Mouse (Mus musculus) limb, embryonic 11.5 days (tissue): Measurements from ENCODE around the gene Ppp2r5b. TPM values are rescaled to one million over a fixed set of nuclear protein-coding genes. Genes with fewer than 3 reads are reported as not detected.

Source experiments
- ATAC-seq: fragments of 200-750 bp; cut with Nextera tagmentation; 2 replicates; pipeline ENCODE4 v1.8.0; 2017; ENCODE audit warnings: low read depth; ENCODE audit not compliant: insufficient number of reproducible peaks, low FRiP score, low TSS enrichment
- DNase-seq: peaks from one replicate; pipeline ENCODE4 v3.0.0-alpha.2; 2015; ENCODE audit warnings: low spot score
- H3K27ac ChIP-seq: fragments of 300-500 bp; sonication (generic); replicated peaks from 2 replicates; pipeline ENCODE4 v1.5.1; 2014; ENCODE audit warnings: low read depth, mild to moderate bottlenecking, low read length
- H3K27me3 ChIP-seq: fragments of 300-500 bp; sonication (generic); 2 replicates; pipeline ENCODE4 v1.6.1; 2014; ENCODE audit warnings: mild to moderate bottlenecking, low read length, mixed read lengths; ENCODE audit not compliant: control insufficient read depth, insufficient read depth
- H3K36me3 ChIP-seq: fragments of 300-500 bp; sonication (generic); 2 replicates; pipeline ENCODE4 v1.6.1; 2014; ENCODE audit warnings: mild to moderate bottlenecking, low read length, moderate library complexity, mixed read lengths; ENCODE audit not compliant: control insufficient read depth, insufficient read depth
- H3K4me1 ChIP-seq: fragments of 300-500 bp; sonication (generic); 2 replicates; pipeline ENCODE4 v1.6.1; 2014; ENCODE audit warnings: low read length, mixed read lengths; ENCODE audit not compliant: control insufficient read depth, insufficient read depth
- H3K4me2 ChIP-seq: fragments of 300-500 bp; sonication (generic); 2 replicates; pipeline ENCODE4 v1.6.1; 2014; ENCODE audit warnings: low read depth, mild to moderate bottlenecking, moderate library complexity; ENCODE audit not compliant: severe bottlenecking
- H3K4me3 ChIP-seq: fragments of 300-500 bp; sonication (generic); 2 replicates; pipeline ENCODE4 v1.5.1; 2014; ENCODE audit warnings: low read depth, low read length
- H3K9ac ChIP-seq: fragments of 300-500 bp; sonication (generic); 2 replicates; pipeline ENCODE4 v1.6.1; 2014; ENCODE audit warnings: mild to moderate bottlenecking, low read length
- H3K9me3 ChIP-seq: fragments of 300-500 bp; sonication (generic); 2 replicates; pipeline ENCODE4 v1.6.1; 2016; ENCODE audit warnings: low read length; ENCODE audit not compliant: control insufficient read depth
- WGBS: fragments of 180-500 bp; shearing (Covaris S2); extraction: QIAGEN DNeasy Blood & Tissue Kit; methylation state at CpG from one replicate; pipeline ENCODE4 v1.1.7; 2014; 5-methylcytosine and 5-hydroxymethylcytosine counted together
- polyA plus RNA-seq: library from polyadenylated mRNA; unstranded; fragments of >200 nt; fragmentation: Nextera tagmentation; extraction: Ambion mirVana; gene quantifications from 2 replicates; pipeline ENCODE4 v1.2.1, GENCODE M21; 2014

Ppp2r5b gene
- polyA plus RNA-seq, 1 experiment from 2014 or later = 18.6 TPM

GRCm38 (mm10) chr19:6247526-6248300 is 12.0 kb upstream of the Ppp2r5b start:
- Histone ChIP-seq H3K4me2 (no peak overlapping the region), H3K4me3 (no peak overlapping the region), H3K27ac (no peak overlapping the region), H3K4me1 (peaks cover under 1% of the 10 kb centered on the region; the same call in 1 of the 2 replicates), H3K27me3 (no peaks in the 10 kb centered on the region), H3K9ac (no peak overlapping the region), H3K36me3 (peaks cover 26% of the 10 kb centered on the region; the same call in 1 of the 2 replicates), H3K9me3 (no peaks in the 10 kb centered on the region)
- no peak for ATAC-seq
- 93% methylated on average over 29 of the region's 29 CpGs for WGBS
- DNase-seq = no peak

- WGBS = 86% methylated on average over 1 of the region's 1 CpGs
- Histone ChIP-seq H3K4me1 (peaks cover 7% of the 10 kb centered on the region), H3K27ac (no peak overlapping the region), H3K36me3 (peaks cover 20% of the 10 kb centered on the region; the same call in 1 of the 2 replicates), H3K27me3 (no peaks in the 10 kb centered on the region), H3K9ac (no peak overlapping the region), H3K4me3 (no peak overlapping the region), H3K4me2 (no peak overlapping the region), H3K9me3 (no peaks in the 10 kb centered on the region)
- no peak for ATAC-seq
- no peak for DNase-seq
Observed at GRCm38 (mm10) chr19:6245806-6246205, 10.1 kb upstream of the Ppp2r5b start.

- ATAC-seq = no peak
Observed at GRCm38 (mm10) chr19:6243226-6243625, 7.6 kb upstream of the Ppp2r5b start.

GRCm38 (mm10) chr19:6242281-6242680 is 6.6 kb upstream of the Ppp2r5b start:
- Histone ChIP-seq H3K9me3 (no peaks in the 10 kb centered on the region), H3K27me3 (no peaks in the 10 kb centered on the region), H3K4me3 (peak overlapping the region; percentile 85), H3K27ac (no peak overlapping the region; the same call in 1 of the 2 replicates), H3K9ac (peak overlapping the region; percentile 85), H3K36me3 (peaks cover 11% of the 10 kb centered on the region; the same call in 1 of the 2 replicates), H3K4me1 (peaks cover 7% of the 10 kb centered on the region), H3K4me2 (peak overlapping the region; percentile 89)
- DNase-seq (peak; percentile 40), ATAC-seq (no peak; the same call in 1 of the 2 replicates)
- 0% methylated on average over 4 of the region's 4 CpGs for WGBS

More at GRCm38 (mm10) chr19:6243226-6243625, 7.6 kb upstream of the Ppp2r5b start:
- no peak for DNase-seq
- Histone ChIP-seq H3K27me3 (no peaks in the 10 kb centered on the region), H3K4me3 (no peak overlapping the region), H3K9me3 (no peaks in the 10 kb centered on the region), H3K36me3 (peaks cover 15% of the 10 kb centered on the region; the same call in 1 of the 2 replicates), H3K4me2 (no peak overlapping the region), H3K27ac (no peak overlapping the region), H3K9ac (no peak overlapping the region; the same call in 1 of the 2 replicates), H3K4me1 (peaks cover 7% of the 10 kb centered on the region)
- 84% methylated on average over 5 of the region's 5 CpGs for WGBS

- DNase-seq (peak; percentile 97), ATAC-seq (peak; percentile 91)
- no peaks in the 10 kb centered on the region for H3K9me3 ChIP-seq
- H3K36me3 ChIP-seq = peaks cover 7% of the 10 kb centered on the region; the same call in 1 of the 2 replicates
- peak within 1 kb of the TSS; percentile 89 for H3K4me2 ChIP-seq
- peak within 1 kb of the TSS; percentile 85 for H3K4me3 ChIP-seq
- peak within 1 kb of the TSS; percentile 85 for H3K9ac ChIP-seq
- peak within 1 kb of the TSS; percentile 33; the same call in 1 of the 2 replicates for H3K27ac ChIP-seq
- WGBS = under 1% methylated on average over 55 of the region's 55 CpGs
- H3K27me3 ChIP-seq = no peaks in the 10 kb centered on the region
- peaks cover 7% of the 10 kb centered on the region for H3K4me1 ChIP-seq
Observed at GRCm38 (mm10) chr19:6241274-6242107, 5.8 kb upstream of the Ppp2r5b start, which contains the start of gene Atg2a. Gene Atg2a (plus strand): TSS chr19:6241668.

- peaks cover 7% of the 10 kb centered on the region for H3K4me1 ChIP-seq
- DNase-seq (no peak), ATAC-seq (no peak)
- H3K4me3 ChIP-seq = no peak overlapping the region
- H3K27me3 ChIP-seq = no peaks in the 10 kb centered on the region
- H3K9me3 ChIP-seq = no peaks in the 10 kb centered on the region
- 36% methylated on average over 5 of the region's 5 CpGs for WGBS
- H3K4me2 ChIP-seq = no peak overlapping the region
- no peak overlapping the region for H3K27ac ChIP-seq
- no peaks in the 10 kb centered on the region for H3K36me3 ChIP-seq
- no peak overlapping the region for H3K9ac ChIP-seq
Observed at GRCm38 (mm10) chr19:6240725-6241124, 5.1 kb upstream of the Ppp2r5b start.

- 71% methylated on average over 1 of the region's 1 CpGs for WGBS
- no peaks in the 10 kb centered on the region for H3K36me3 ChIP-seq
- H3K4me3 ChIP-seq = no peak overlapping the region
Observed at GRCm38 (mm10) chr19:6240136-6240535, 4.5 kb upstream of the Ppp2r5b start.

GRCm38 (mm10) chr19:6238740-6239139 is 3.1 kb upstream of the Ppp2r5b start:
- Histone ChIP-seq H3K4me3 (no peak overlapping the region), H3K36me3 (no peaks in the 10 kb centered on the region), H3K4me2 (no peak overlapping the region), H3K27me3 (no peaks in the 10 kb centered on the region), H3K4me1 (peaks cover 7% of the 10 kb centered on the region), H3K27ac (no peak overlapping the region), H3K9me3 (no peaks in the 10 kb centered on the region), H3K9ac (no peak overlapping the region)
- no peak for DNase-seq
- no peak for ATAC-seq

More at GRCm38 (mm10) chr19:6240136-6240535, 4.5 kb upstream of the Ppp2r5b start:
- no peaks in the 10 kb centered on the region for H3K9me3 ChIP-seq
- H3K4me1 ChIP-seq = peaks cover 7% of the 10 kb centered on the region
- no peak overlapping the region for H3K27ac ChIP-seq
- no peak for DNase-seq
- H3K4me2 ChIP-seq = no peak overlapping the region
- no peak for ATAC-seq
- no peaks in the 10 kb centered on the region for H3K27me3 ChIP-seq
- no peak overlapping the region for H3K9ac ChIP-seq
